ENCODE assay signal across 13 mouse cellular contexts in genomic region chr9:72374996-72375395, GRCm38 (mm10).
"Had no signal": no experiment of that assay in that cellular context is flagged by ENCODE, and none has a peak within 500 bp of the region (broad histone marks: within the 10 kb centered on the region; RNA-seq: fewer than 3 reads in every experiment).

No protein-coding gene starts in this region.

- H3K27me3 ChIP-seq: limb, embryonic 15.5 days; liver, embryonic 12.5 days; midbrain, embryonic 15.5 days had no signal

- H3K9me3 ChIP-seq: limb, embryonic 15.5 days; liver, embryonic 12.5 days; midbrain, embryonic 15.5 days had no signal

- ATAC-seq: liver, embryonic 12.5 days; midbrain, embryonic 15.5 days had no signal

- H3K27ac ChIP-seq: limb, embryonic 15.5 days; liver, embryonic 12.5 days; macrophage; midbrain, embryonic 15.5 days; stomach, postnatal 0 days had no signal

- H3K4me1 ChIP-seq: limb, embryonic 15.5 days; liver, embryonic 12.5 days; midbrain, embryonic 15.5 days had no signal

- H3K4me2 ChIP-seq: limb, embryonic 15.5 days; liver, embryonic 12.5 days; lung, embryonic 14.5 days; midbrain, embryonic 11.5 days; midbrain, embryonic 15.5 days had no signal

- H3K4me3 ChIP-seq: limb, embryonic 15.5 days; liver, embryonic 12.5 days; megakaryocyte, embryonic 14.5 days; midbrain, embryonic 15.5 days had no signal

- H3K9ac ChIP-seq: limb, embryonic 15.5 days; liver, embryonic 12.5 days; lung, embryonic 14.5 days; midbrain, embryonic 15.5 days had no signal

- DNase-seq: kidney, adult 8-10 months; kidney, postnatal 36 days; layer of hippocampus, adult 9-11 months; layer of hippocampus, postnatal 36 days; lung, embryonic 14.5 days; lung, postnatal 14 days had no signal

- H3K36me3 ChIP-seq: limb, embryonic 15.5 days; liver, embryonic 12.5 days; midbrain, embryonic 15.5 days had no signal
